Mouse (Mus musculus) gastrocnemius, postnatal 10 days (tissue): ENCODE measurements around the gene Fcf1. TPM values are rescaled to one million over a fixed set of nuclear protein-coding genes. Genes with fewer than 3 reads are reported as not detected.

ENCODE experiments used
- DNase-seq: peaks from one replicate; pipeline ENCODE4 v3.0.0; 2021; ENCODE audit warnings: mixed read lengths
- long read RNA-seq, 2 experiments: library from polyadenylated mRNA; stranded (forward); transcript quantifications; one replicate each; pipeline ENCODE4 v2.0.0; 2021
- total RNA-seq, 2 experiments: library from RNA; stranded (reverse); gene quantifications; 2 replicates each; pipeline ENCODE4 v1.2.3; 2021

Gene Fcf1
- total RNA-seq = 10 to 100 TPM; 37.5 to 37.6 TPM
- long read RNA-seq, experiment 1, transcript Fcf1-201 (8 exons, 749 nt) = major isoform, 19 of 39 reads
- long read RNA-seq, experiment 1, partial matches to known transcripts = 20 of 39 reads
- long read RNA-seq, experiment 1, other reads (novel, unspliced or antisense) = 0 of 39 reads
- long read RNA-seq, experiment 2, transcript Fcf1-201 (8 exons, 749 nt) = major isoform, 14 of 25 reads
- long read RNA-seq, experiment 2, partial matches to known transcripts = 9 of 25 reads
- long read RNA-seq, experiment 2, other reads (novel, unspliced or antisense) = 2 of 25 reads

- peak; percentile 81 for DNase-seq
Observed at GRCm38 (mm10) chr12:84970428-84971096, at the start of gene Fcf1, which contains the start of gene Arel1. Gene Fcf1 (plus strand): TSS chr12:84970897. Gene Arel1 (minus strand): TSS chr12:84970900.

- DNase-seq = no peak
Observed at GRCm38 (mm10) chr12:84921881-84922419, 48.7 kb upstream of the Fcf1 start.

- no peak for DNase-seq
Observed at GRCm38 (mm10) chr12:84924324-84924723, 46.4 kb upstream of the Fcf1 start.

GRCm38 (mm10) chr12:84926542-84926941 is 44.2 kb upstream of the Fcf1 start:
- no peak for DNase-seq

GRCm38 (mm10) chr12:84932210-84932609 is 38.5 kb upstream of the Fcf1 start:
- DNase-seq = no peak

- DNase-seq = no peak
Observed at GRCm38 (mm10) chr12:84935343-84935742, 35.4 kb upstream of the Fcf1 start.

GRCm38 (mm10) chr12:84939117-84939516 is 31.6 kb upstream of the Fcf1 start:
- DNase-seq = no peak

GRCm38 (mm10) chr12:84940343-84940742 is 30.4 kb upstream of the Fcf1 start:
- DNase-seq = no peak

GRCm38 (mm10) chr12:84941717-84942116 is 29.0 kb upstream of the Fcf1 start:
- DNase-seq = no peak

- DNase-seq = no peak
Observed at GRCm38 (mm10) chr12:84943006-84943952, 27.4 kb upstream of the Fcf1 start.

- DNase-seq = no peak
Observed at GRCm38 (mm10) chr12:84944150-84944812, 26.4 kb upstream of the Fcf1 start.

- DNase-seq = no peak
Observed at GRCm38 (mm10) chr12:84944813-84945553, 25.7 kb upstream of the Fcf1 start.

- no peak for DNase-seq
Observed at GRCm38 (mm10) chr12:84947894-84948583, 22.7 kb upstream of the Fcf1 start.

GRCm38 (mm10) chr12:84948584-84949285 is 22.0 kb upstream of the Fcf1 start:
- DNase-seq = no peak

GRCm38 (mm10) chr12:84950763-84951162 is 19.9 kb upstream of the Fcf1 start:
- no peak for DNase-seq

- DNase-seq = no peak
Observed at GRCm38 (mm10) chr12:84951531-84951930, 19.2 kb upstream of the Fcf1 start.

GRCm38 (mm10) chr12:84952351-84952750 is 18.3 kb upstream of the Fcf1 start:
- no peak for DNase-seq

GRCm38 (mm10) chr12:84956317-84956716 is 14.4 kb upstream of the Fcf1 start:
- DNase-seq = no peak

- DNase-seq = no peak
Observed at GRCm38 (mm10) chr12:84958794-84959356, 11.8 kb upstream of the Fcf1 start.
